Mouse (Mus musculus) layer of hippocampus, adult 9-11 months (tissue): Measurements from ENCODE around the gene Wnt8b.

Experiments
- DNase-seq: peaks from one replicate; pipeline ENCODE4 v3.0.0; 2022

Wnt8b gene

DNA sequence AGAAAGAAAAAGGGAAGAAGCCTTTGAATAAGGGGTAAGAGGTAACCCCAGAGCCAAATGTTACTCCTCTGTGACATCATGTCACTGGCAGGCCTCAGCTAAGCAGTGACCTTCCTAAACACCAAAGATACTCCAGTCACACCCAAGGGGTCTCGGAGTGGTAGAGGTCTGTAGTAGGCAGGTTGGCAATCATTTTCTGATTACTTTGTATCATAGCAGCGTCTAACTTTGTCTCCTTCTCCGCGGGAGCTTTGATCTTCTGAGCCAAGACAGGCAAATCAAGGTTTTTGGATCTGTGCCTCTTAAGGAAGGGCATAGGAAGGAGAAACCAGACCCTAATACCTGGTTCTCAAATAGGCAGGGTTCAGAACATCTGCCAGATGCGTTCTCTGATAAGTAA lies 19.3 kb downstream of the Wnt8b start:
- no peak for DNase-seq

DNA sequence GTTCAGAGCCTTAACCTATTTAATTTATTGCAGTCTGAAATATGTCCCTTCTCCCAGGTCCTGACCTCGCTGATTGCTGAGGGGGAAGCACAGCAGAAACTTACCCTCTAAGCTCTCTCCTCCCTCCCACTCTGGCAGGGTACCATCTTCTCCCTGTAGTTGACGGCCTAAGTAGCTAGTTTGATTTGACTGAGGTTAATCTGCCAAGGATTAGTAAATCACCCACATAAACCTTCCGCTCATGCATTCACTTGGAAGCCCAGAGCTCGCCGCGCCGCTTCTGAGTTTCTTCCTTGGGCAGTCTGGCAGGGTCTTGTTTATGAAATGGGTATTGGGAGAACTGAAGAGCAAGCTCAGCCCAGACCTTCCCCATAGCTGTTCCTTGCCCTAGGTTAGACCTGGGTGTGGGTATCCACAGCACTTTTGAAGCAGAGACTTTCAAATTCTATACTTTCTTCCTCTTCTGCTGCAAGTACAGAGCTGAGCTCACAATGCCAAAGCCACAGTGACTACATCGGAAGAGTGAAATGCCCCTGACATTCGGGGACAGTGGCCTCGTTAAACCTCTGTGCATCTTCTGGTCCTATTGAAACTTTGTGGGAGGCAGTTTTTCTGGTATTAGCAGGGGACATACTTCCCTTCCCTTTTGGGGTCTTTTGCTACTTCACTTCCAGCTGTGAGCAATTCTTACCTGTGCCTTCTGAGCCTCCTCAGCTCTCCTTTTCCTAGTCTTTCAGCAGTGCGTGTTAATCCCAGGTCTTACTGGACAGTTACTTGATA lies 20.0 kb downstream of the Wnt8b start:
- DNase-seq: no peak

DNA sequence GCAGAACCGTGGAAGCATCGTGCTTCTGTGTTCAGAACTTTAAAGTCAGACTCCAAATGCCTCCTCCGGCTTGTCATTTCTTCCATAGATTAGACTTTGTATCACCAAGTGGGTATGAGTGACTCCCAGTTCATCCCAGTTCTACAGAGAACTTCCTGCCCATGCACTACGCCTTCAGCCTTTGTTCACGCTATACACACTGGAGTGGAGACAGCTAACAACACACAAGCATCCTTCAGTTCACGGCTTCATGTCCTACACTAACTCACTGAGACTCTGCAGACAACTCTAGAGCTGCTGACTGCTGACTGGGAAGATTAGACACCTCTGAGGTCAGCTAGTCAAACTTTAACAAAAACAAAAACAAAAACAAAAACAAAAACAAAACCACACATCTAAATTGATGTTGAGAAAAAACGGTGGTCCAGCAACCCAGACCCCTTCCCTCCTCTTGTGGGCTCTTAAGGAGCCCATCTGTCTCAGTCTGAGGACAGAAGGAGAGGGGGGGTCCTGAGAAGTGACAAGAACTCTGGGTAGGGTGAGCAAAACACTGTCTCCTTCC lies 20.7 kb downstream of the Wnt8b start:
- DNase-seq: no peak

DNA sequence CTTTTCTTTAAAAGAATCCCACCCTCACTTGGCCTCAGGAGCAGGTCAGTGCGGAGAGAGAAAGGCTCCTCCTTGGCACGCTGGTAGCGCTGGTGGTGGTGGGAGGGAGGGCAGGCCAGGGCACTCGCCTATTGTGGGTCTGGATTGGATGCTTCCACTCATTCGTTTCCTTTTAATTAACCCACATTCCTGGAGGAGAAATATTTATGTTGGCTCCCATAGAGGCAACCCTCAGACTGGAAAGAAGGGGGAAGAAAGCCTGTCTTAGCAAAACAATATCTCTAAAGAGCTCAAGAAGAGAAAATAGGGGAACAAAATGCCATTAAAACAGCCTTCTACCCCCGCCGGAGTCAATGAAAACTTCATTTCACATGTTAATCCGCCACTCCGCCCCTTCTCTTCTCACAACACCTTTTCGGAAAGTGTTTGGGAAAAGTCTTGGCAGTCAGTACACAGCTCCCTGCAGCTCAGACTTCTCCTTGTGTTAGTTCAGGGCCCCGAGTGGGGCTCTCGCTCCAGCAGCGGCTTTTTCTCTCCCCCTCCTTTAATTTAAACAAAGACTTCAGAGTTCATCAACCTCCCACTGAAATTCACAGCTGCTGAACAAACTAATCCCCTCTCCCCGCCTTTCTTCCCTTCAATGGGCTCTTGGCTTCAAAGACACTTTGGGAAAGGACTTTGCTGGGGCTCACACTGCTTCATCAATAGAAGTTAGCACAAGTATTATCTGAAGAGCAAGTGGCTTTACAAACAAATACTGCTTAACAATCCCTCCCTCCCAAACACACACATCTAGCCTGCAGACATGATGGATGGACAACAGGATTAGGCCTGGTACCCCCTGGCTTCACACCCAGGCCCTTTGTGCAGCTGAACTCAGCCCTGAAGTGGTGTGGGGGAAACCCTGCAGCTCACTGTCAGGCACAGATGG lies 21.5 kb downstream of the Wnt8b start:
- DNase-seq: no peak

DNA sequence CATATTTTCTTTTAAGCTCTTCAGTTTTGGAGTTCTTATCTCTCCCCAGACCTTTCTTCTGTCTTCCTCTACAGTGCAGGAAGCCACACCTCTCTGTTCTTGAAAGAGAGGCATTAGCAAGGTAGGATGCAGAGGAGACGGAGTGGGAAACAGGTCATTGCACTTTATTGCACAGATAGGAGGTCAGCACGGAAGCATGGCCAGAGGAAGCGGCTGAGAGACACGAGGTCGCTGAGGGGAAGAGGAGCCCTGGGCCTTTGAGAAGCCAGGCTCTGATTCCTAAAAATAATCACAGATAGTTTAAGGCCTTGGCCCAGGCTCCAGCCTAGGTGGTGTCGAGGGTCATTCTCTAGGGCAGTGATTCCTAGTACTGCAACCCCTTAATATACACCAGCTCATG lies 22.5 kb downstream of the Wnt8b start:
- DNase-seq: no peak

DNA sequence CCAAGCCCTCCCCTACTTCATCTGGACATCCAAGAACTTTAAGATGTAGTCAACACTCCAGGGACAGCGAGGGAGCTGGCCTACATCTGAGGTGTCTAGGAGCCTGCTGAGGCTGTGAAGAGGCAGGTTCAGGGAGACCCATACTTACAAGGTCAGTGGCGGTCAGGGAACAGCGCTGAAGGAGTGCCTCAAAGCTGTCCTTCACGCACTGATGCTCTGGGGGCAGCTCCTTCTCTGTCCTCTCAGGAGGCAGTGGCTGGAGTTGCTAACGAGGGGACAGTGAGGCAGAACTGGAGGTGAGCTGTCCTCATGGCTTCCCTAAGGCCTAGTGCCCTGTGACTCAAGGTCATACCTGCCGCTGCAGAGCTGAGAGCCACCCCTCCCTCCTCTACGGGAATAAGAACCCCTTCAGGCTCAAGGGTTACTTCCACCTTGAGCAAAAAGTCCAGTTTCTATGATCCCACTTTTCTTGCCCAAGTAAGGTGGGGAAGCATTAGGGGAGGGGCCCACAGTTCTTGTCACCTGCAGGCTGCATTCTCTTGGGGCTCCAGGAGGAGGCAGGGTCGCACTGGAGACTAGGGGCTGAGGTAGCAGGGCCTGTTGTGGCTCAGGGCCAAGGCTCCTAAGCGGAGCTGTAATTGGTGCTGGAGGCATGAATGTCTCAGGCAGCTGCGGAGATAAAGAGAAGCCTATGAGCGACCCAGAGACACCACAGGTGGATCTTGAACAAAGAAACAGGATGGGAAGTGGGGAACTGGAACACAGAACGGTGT lies 24.9 kb downstream of the Wnt8b start:
- DNase-seq: no peak

DNA sequence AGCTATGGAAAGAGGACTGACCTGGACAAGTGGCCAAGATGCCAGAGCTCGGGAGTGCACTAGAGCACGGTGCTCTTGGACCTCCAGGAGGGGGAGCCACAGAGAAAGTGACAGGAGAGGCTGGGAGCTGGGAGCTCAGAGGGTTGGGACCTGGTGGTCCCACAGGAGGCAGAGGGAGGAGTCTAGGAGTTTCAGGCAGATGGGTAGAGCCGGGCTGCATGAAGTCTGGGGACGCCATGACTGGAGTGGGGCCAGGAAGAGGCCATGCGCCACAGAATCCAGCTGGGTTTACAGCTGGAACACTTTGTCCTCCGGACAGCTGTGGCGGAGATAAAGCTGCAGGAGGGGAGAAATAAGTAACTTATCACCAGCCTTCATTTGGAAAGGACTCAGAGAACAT lies 25.9 kb downstream of the Wnt8b start:
- no peak for DNase-seq

DNA sequence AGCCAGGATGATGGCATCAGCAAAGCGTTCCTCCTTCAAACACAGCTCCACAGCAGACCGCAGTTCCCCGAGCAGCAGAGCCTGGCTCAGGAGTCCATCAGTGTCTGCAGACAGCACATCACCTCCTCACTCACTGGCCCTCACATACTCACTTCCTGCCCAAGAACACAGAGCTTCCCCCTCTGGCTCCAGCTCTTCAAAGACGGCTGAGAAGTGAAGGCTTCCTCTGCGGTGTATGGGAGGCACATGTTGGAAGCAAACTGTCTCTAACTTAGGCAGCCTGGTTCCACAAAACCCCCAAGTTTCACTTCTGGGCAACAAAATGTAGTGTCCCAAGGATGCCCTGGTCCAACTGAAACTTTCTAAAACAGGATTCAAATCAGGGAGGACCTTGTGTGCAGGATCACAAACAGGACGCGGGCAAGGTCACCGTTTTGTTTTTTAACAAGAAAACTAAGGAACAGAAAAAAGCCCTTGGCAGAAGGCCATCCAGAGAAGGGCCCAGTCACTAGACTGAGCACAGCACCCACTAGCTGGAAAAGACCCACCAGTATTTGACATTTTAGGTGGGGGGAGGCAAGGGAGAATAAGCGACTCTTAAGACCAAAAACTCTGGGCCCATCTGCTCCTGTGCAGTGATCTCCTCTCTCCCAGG lies 32.4 kb downstream of the Wnt8b start:
- no peak for DNase-seq

DNA sequence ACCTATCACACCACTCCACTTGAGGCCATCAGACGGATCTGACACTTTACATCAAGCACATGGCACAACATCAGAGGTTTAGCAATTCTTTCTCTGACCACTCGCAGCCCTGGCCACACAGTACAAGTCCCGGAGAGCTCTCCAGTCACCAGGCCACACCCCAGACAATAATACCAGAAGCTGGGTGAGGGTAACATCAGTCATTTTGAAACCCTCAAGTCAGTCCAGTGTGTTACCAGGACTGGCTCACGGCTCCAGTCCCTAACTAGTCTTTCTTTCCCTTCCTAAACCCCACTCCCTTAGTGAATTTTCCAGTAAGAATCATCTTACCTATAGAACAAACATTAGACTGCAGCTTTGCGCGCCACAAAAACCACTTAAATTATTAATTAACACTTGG lies 36.7 kb downstream of the Wnt8b start:
- DNase-seq: no peak

DNA sequence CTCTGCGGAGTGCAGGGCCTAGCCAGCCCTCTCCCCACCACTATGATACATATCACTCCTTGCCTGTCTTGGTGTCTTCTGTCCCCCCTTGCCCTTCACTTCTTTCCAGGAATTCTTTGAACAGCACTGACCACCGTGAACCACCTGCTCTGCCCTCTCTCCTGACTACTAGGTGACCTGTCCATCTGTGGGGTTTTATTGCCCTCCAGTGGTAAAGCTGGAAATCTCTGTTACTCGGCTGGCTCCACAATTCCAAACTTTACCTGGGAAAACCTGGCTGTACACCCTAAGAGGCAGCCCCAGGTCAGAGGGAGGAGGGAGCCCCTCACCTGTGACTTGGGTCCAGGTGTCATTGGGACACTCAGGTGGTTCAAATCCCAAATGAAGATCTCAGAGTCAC lies 42.1 kb downstream of the Wnt8b start:
- no peak for DNase-seq

DNA sequence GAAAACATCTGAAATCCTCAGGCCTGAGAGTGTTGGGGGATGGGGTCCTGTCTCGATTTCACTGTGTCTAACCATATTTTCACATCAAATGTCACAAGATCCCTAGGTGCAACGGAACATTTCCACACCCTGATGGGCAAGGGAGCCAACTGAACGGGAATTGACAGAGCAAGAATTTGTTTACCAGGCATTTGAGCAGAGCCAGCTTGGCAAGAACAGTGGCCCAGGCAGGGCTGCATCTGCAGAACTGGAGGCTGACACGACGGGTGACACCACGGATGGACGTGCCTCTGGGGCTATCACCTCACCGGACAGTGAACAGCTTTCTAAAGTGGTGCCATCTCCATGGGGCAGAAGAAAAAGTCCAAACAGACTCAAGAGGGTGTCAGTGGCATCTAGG lies 44.1 kb downstream of the Wnt8b start:
- DNase-seq: no peak

DNA sequence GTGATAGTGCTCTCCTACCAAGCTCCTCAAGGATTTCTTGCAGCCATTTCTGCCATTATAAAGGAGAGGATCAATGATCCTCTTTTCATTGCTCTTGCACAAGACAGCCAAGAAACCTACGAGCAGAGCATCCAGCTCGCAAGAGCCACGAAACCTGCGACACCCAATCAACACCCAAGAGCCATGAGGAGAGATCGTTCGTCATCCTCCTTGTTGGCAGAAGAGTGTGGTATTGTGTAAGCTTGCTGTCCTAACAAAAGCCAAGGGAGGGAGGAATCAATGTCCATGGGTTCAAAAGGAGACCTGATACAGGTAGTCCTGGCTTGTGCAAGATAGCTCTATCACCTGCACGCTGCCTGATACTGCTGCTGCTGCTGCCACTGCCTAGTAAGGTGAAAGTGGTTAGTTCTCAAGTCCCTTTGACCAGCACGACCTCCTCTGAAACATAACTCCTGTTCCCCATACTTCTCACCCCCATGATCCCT lies 49.5 kb downstream of the Wnt8b start:
- no peak for DNase-seq

DNA sequence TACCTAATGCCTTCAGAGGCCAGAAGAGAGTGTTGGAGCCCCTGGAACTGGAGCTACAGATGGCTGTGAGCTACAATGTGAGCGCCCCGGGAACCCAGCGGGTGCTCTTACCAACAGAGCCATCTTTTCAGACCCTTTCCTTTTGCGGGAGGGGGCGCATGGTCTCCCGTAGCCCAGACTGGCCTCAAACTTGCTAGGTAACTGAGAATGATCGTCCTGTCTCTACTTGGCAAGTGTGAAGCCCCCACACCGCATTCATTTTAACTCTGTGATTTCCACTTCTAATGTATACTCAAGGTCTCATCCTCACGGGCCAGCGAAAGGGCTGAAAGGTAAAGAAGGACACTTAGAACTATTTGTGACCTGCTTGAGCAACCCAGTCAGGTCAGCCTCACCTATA lies 51.1 kb downstream of the Wnt8b start:
- no peak for DNase-seq

DNA sequence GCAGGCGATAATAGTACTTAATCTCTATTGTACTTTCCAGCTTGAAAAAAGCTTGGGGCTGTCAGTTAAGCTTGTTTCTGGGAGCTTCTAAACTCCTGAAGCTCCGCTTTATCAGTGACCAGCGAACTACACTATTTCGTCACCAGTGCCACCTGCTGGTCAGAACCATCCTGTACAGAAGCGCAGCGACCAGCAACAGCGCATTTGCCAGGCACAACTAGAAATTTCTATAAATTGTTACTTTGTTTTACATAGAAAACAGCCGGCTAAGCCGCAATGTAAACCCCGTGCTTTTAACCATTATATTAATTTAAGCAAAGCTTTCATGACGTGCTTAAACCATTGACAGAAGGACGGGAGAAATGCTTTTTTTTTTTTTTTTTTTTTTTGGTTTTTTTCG lies 51.5 kb downstream of the Wnt8b start:
- peak; percentile 49 for DNase-seq

DNA sequence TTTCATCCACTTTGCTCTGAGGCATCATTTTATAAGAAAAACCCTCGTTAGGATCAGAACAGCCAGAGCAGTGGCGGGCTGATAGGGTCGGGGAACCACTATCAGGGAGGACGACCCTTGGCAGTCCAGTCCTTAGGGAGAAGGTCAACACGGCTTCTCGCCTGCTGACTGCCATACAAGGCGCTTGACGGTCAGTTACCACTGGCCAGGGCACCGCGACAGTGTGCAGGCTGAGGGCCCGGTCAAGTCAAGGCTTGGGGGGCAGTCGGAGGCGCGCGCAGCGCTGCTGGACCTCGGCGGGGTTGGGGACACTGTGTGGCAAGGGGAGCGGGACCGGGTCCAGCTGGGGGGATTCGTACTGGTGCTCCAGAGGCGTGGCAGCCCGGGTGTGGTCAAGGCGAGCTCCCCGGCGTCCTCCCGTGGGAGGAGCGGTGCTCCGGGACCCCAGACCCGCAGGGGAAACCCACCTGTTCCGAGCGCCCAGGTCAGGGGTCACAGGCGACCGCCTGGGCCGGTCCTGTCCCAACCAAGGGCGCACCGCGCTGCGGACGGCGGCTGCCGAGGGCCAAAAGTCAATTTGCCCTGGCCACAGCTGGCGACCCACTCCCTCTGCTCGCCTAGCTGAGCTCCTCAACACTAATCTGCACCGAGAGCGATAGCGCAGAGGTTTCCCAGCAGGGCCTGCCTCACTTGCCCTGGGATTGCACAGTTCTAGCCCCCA lies 52.2 kb downstream of the Wnt8b start, which contains the start of gene Sec31b:
Sec31b (minus strand) TSS at position 544 of the 721 bp plus-strand sequence.
- no peak for DNase-seq

DNA sequence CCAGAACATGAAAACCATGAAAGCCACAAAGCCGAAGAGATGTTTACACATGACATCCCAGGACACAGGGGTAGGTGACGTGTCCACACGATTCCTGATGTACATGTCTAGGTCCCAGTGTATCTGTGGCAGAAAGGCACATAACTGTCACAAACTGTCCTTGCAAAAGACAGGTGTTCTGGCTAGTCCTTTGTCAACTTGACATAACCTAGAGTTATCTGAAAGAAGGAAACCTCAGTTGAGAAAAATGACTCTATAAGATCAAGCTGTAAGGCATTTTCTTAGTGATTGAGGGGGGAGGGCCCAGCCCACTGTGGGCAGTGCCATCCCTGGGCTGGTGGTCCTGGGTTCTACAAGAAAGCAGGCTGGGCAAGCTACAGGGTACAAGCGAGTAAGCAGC lies 59.5 kb downstream of the Wnt8b start, which contains the start of gene Gm20538:
Gm20538 (minus strand) TSS at position 101 of the 400 bp plus-strand sequence.
- DNase-seq: no peak

DNA sequence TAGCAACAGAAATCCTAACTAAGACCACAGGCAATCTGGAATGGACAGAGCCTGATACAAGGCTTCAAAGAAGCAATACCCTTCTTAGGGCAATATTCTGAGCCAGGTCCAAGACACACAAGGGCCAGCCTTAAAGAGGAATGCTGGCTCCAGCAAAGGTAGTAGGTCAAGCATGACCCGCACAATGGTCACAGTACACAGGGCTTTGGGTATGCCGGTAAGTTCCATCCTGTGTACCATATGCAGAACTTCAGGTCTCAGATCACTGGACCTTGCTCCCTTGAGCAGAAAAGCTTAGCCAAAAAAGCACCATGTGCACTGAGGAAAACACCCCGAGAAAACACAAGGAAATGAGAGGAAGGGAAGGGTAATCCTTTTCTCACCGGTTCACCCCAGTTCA lies 60.0 kb downstream of the Wnt8b start:
- no peak for DNase-seq

DNA sequence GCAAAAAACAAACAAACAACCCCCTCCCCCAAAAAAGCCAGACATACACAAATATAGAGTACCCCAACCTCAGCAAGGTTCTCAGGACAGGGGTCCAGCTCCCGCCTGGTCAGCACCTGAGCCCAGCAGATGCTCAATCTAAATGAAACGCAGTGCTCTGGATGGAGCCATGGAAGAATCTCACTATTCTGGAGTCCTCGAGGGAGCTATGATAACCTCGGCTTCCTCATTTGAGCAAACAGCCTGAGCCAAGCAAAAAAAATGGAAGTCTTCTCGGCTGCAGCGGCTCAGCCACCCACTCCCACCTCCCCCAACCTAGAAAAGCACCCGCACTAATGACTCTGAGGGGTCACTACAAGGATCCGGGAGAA lies 61.2 kb downstream of the Wnt8b start:
- peak; percentile 13 for DNase-seq

DNA sequence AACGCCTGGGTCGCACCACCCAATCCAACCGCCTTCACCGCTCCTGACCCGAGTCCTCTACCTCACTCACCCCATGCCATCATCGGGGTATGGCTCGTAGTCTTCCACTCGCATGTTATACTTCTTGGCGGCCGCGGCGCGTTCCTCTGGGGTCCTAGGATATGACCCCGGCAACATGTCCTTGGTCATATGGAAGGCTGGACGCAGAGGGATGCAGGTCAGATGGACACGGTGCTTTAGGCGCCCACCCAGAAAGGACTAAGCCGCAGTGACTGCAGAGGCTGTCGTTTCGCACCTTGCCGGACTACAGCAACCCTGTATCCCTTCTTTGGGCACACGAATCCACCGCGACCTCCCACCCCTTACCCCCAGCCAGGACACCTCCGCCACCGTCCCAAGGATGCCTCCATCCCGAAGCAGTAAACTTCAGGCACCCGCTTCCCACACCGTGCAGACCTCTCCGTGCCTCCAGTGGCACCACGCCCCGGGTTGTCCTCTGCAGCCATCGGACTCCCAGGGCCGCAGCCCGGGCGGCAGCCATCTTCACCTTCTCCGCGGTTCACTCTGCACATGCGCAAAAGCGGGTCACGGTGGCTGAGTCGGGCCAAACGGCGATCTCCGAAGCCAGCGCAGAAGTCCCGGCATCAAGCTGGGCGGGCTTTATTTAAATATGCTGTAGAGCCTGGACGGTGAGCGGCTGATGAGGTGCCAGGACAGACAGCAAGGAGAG lies 61.8 kb downstream of the Wnt8b start, which contains the start of gene Ndufb8:
Ndufb8 (minus strand) TSS at position 580 of the 730 bp plus-strand sequence.
- peak; percentile 92 for DNase-seq

DNA sequence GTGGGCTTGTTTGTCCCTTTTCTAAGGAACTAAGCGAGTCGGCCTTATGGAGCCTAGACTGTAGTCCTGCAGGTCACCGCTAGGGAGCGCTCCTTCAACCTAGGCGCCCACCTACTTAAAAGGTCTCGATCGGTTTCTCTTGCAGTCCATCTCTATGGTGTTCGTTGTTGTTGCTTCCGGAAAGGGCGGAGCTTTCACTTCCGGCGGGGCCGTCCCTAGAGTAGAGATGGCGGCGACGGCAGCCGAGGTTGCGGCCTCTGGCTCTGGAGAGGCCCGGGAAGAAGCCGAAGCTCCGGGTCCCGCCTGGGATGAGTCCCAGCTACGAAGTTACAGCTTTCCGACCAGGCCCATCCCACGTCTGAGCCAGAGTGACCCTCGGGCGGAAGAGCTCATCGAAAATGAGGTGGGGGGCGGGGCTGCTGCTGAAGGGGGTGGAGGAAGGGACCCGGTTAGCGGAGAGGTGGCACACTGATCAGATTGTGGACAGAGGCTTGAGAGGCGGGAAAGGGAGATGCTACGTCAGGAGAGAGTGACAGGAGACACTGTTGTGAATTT lies 69.5 kb downstream of the Wnt8b start, which contains the start of gene Hif1an:
Hif1an (plus strand) TSS at position 199 of the 555 bp plus-strand sequence.
- DNase-seq: peak; percentile 96
